Mouse (Mus musculus): ENCODE data around the gene R3hcc1l. TPM values are rescaled to one million over a fixed set of nuclear protein-coding genes. Genes with fewer than 3 reads are reported as not detected.

Gene R3hcc1l
- polyA plus RNA-seq, 1 experiment = 2.7 TPM

DNA sequence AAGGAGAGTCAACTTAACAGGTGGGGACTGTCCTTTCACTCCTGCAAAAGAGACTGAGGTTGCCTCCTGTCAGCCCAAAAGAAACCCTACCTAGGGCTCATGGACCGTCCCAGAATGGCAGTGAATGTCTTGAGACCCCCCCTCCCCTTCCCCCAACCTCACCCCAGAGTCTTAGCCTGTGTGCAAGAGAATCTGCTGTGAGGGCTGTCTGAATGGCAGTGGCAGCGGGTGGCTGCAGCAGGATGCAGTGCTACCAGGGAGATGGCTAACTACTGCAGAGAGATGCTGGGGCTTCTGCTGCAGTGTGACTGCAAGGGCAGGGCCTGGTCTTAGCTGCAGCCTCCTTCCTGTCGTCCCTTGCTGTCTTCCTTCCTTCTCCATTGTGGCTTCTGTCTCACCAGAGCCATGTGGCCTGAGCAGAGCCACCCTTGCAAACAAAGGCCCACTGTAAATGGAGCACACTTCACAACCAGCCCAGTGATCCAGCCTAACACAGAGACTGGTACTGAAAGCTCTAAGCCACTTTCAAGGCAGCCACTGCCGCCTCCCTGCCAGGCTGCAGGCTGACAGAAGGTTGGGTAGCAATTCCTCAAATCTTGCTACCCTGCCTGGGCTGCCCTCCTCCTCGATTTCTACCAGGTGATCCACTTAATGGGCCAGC is 25.2 kb upstream of the R3hcc1l start:
- H3K27ac ChIP-seq (ENCODE audit: insufficient read depth, low read depth, low read length) = no peak overlapping the region
- H3K36me3 ChIP-seq (ENCODE audit: control insufficient read depth, insufficient read depth, low read length) = no peaks in the 10 kb centered on the region
- no peaks in the 10 kb centered on the region for H3K27me3 ChIP-seq (ENCODE audit: control insufficient read depth, insufficient read depth, low read length)
- peaks cover 3% of the 10 kb centered on the region; the same call in 1 of the 2 replicates for H3K4me1 ChIP-seq (ENCODE audit: control insufficient read depth, insufficient read depth, insufficient read length, low read length)
- no peak for TF ChIP-seq POLR2A (IDR thresholded peaks at IDR 0.05; ENCODE audit: low read depth, low read length)
- TF ChIP-seq CTCF (IDR thresholded peaks at IDR 0.05; ENCODE audit: extremely low read depth, insufficient read length, insufficient replicate concordance, low read depth, low read length) = no peak
- 75% methylated on average over 5 of the region's 5 CpGs for WGBS
- no peak overlapping the region for H3K4me3 ChIP-seq (ENCODE audit: low read depth, low read length)

- Histone ChIP-seq H3K4me3 (ENCODE audit: low read depth, low read length) (no peak overlapping the region), H3K27me3 (ENCODE audit: control insufficient read depth, insufficient read depth, low read length) (no peaks in the 10 kb centered on the region), H3K36me3 (ENCODE audit: control insufficient read depth, insufficient read depth, low read length) (no peaks in the 10 kb centered on the region), H3K27ac (ENCODE audit: insufficient read depth, low read depth, low read length) (no peak overlapping the region), H3K4me1 (ENCODE audit: control insufficient read depth, insufficient read depth, insufficient read length, low read length) (no peaks in the 10 kb centered on the region)
- 61% methylated on average over 3 of the region's 3 CpGs for WGBS
- TF ChIP-seq CTCF (IDR thresholded peaks at IDR 0.05; ENCODE audit: extremely low read depth, insufficient read length, insufficient replicate concordance, low read depth, low read length) (no peak), POLR2A (IDR thresholded peaks at IDR 0.05; ENCODE audit: low read depth, low read length) (no peak)
Measured at GRCm38 (mm10) chr19:42504156-42504555, 14.4 kb upstream of the R3hcc1l start.

DNA sequence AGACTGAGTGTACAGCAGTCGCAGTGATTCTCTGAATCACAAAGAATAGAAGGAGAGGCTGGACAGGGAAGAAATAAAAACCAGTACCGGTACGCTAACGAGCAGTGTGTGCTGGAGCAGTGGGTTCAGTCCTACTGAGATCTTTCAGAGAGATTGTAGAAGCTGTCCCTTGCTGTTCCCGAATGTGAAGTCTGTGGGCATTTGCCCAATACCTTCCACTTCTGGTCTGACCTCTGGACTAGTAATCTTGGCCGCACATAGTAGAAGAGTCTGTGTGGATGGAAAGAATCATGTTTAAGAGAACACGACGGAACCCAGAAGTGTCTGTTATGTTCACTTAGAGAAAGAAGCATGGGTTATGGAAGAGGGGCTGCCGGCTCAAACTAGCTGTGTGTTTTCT is 8.9 kb upstream of the R3hcc1l start:
- no peaks in the 10 kb centered on the region for H3K27me3 ChIP-seq (ENCODE audit: control insufficient read depth, insufficient read depth, low read length)
- H3K36me3 ChIP-seq (ENCODE audit: control insufficient read depth, insufficient read depth, low read length) = no peaks in the 10 kb centered on the region
- H3K4me1 ChIP-seq (ENCODE audit: control insufficient read depth, insufficient read depth, insufficient read length, low read length) = peaks cover 5% of the 10 kb centered on the region
- TF ChIP-seq CTCF (IDR thresholded peaks at IDR 0.05; ENCODE audit: extremely low read depth, insufficient read length, insufficient replicate concordance, low read depth, low read length) (no peak), POLR2A (IDR thresholded peaks at IDR 0.05; ENCODE audit: low read depth, low read length) (no peak)
- WGBS = 77% methylated on average over 9 of the region's 9 CpGs
- no peak overlapping the region for H3K27ac ChIP-seq (ENCODE audit: insufficient read depth, low read depth, low read length)
- no peak overlapping the region for H3K4me3 ChIP-seq (ENCODE audit: low read depth, low read length)

- 20% methylated on average over 16 of the region's 16 CpGs for WGBS
Measured at GRCm38 (mm10) chr19:42510276-42511171, 8.0 kb upstream of the R3hcc1l start.

DNA sequence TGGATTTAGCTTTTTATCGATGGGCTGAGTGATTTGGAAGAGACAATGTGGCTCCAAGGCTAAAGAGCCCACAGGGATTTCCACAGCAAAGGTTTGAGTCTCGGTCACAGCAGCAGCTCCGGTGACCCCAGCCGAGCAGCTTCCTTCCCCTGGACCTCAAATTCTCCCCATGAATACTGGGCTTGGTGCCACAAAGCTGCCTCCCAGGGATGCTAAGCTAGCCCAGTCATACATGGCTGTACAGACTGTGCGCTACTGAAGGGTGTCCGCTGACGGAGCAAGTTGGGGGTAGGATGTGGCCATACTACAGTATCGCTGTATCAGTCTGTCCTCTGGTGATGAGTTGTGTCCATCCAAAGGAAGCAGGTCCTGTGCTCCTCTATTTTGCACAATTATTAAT is 2.9 kb upstream of the R3hcc1l start:
- no peak overlapping the region for H3K27ac ChIP-seq (ENCODE audit: insufficient read depth, low read depth, low read length)
- TF ChIP-seq CTCF (IDR thresholded peaks at IDR 0.05; ENCODE audit: extremely low read depth, insufficient read length, insufficient replicate concordance, low read depth, low read length) = no peak
- TF ChIP-seq POLR2A (IDR thresholded peaks at IDR 0.05; ENCODE audit: low read depth, low read length) = no peak
- 90% methylated on average over 8 of the region's 8 CpGs for WGBS

More at GRCm38 (mm10) chr19:42510276-42511171, 8.0 kb upstream of the R3hcc1l start:
- Histone ChIP-seq H3K36me3 (ENCODE audit: control insufficient read depth, insufficient read depth, low read length) (no peaks in the 10 kb centered on the region), H3K4me1 (ENCODE audit: control insufficient read depth, insufficient read depth, insufficient read length, low read length) (peaks cover 5% of the 10 kb centered on the region), H3K4me3 (ENCODE audit: low read depth, low read length) (no peak overlapping the region), H3K27ac (ENCODE audit: insufficient read depth, low read depth, low read length) (no peak overlapping the region), H3K27me3 (ENCODE audit: control insufficient read depth, insufficient read depth, low read length) (no peaks in the 10 kb centered on the region)
- TF ChIP-seq CTCF (IDR thresholded peaks at IDR 0.05; ENCODE audit: extremely low read depth, insufficient read length, insufficient replicate concordance, low read depth, low read length) (no peak), POLR2A (IDR thresholded peaks at IDR 0.05; ENCODE audit: low read depth, low read length) (no peak)

DNA sequence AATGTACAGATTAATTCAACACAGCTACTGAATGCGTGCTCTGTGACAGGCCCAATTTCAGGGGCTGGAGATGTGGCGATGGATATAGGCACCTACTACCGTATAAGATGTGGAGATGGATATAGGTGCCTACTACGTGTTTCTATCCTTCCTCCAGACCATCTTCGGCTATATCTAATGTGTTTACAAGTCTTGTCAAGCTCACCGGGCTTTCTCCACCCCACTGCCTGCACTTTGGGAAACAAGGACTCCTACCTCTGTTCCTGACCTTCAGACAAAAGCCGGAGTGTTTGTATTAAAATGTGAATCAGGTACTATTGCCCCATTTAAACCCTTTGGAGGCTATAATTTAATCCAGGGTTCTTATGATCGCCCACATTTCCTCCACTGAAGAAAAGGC is 2.4 kb upstream of the R3hcc1l start:
- 84% methylated on average over 8 of the region's 8 CpGs for WGBS
- H3K27me3 ChIP-seq (ENCODE audit: control insufficient read depth, insufficient read depth, low read length) = no peaks in the 10 kb centered on the region
- H3K27ac ChIP-seq (ENCODE audit: insufficient read depth, low read depth, low read length) = no peak overlapping the region
- TF ChIP-seq CTCF (IDR thresholded peaks at IDR 0.05; ENCODE audit: extremely low read depth, insufficient read length, insufficient replicate concordance, low read depth, low read length) (no peak), POLR2A (IDR thresholded peaks at IDR 0.05; ENCODE audit: low read depth, low read length) (no peak)
- no peaks in the 10 kb centered on the region for H3K36me3 ChIP-seq (ENCODE audit: control insufficient read depth, insufficient read depth, low read length)
- H3K4me3 ChIP-seq (ENCODE audit: low read depth, low read length) = no peak overlapping the region
- H3K4me1 ChIP-seq (ENCODE audit: control insufficient read depth, insufficient read depth, insufficient read length, low read length) = peaks cover 11% of the 10 kb centered on the region

More for the DNA sequence above, 2.9 kb upstream of the R3hcc1l start:
- Histone ChIP-seq H3K4me3 (ENCODE audit: low read depth, low read length) (no peak overlapping the region), H3K36me3 (ENCODE audit: control insufficient read depth, insufficient read depth, low read length) (no peaks in the 10 kb centered on the region), H3K4me1 (ENCODE audit: control insufficient read depth, insufficient read depth, insufficient read length, low read length) (peaks cover 11% of the 10 kb centered on the region), H3K27me3 (ENCODE audit: control insufficient read depth, insufficient read depth, low read length) (no peaks in the 10 kb centered on the region)

Measured in small intestine, adult 2 months (tissue).